Mouse (Mus musculus) C2C12 (cell line): ENCODE data around the gene Dscaml1. TPM values are rescaled to one million over a fixed set of nuclear protein-coding genes. Genes with fewer than 3 reads are reported as not detected.

ENCODE experiments used
- H3K27me3 ChIP-seq: one replicate; pipeline ENCODE4 v1.6.1; 2011; ENCODE audit not compliant: control insufficient read depth, insufficient read depth, insufficient read length
- H3K36me3 ChIP-seq: one replicate; pipeline ENCODE4 v1.6.1; 2011; ENCODE audit not compliant: control insufficient read depth, insufficient read depth
- H3K4me3 ChIP-seq: one replicate; pipeline ENCODE4 v1.5.1; 2011; ENCODE audit warnings: mild to moderate bottlenecking, control low read depth; ENCODE audit not compliant: poor library complexity, insufficient read depth, severe bottlenecking
- H3K79me2 ChIP-seq: one replicate; pipeline ENCODE4 v1.6.1; 2011; ENCODE audit not compliant: control insufficient read depth, insufficient read depth
- H3K79me3 ChIP-seq: one replicate; pipeline ENCODE4 v1.6.1; 2011; ENCODE audit warnings: low read depth, control low read depth
- H3ac ChIP-seq: one replicate; pipeline ENCODE3; 2011; ENCODE audit warnings: low read depth; ENCODE audit not compliant: control insufficient read depth, insufficient read length
- CEBPB ChIP-seq: IDR thresholded peaks from one replicate; pipeline ENCODE4 v1.6.1; 2011; ENCODE audit warnings: low read depth, mild to moderate bottlenecking, control low read depth, moderate library complexity
- CTCF ChIP-seq: IDR thresholded peaks from one replicate; pipeline ENCODE4 v1.5.1; 2011; ENCODE audit not compliant: control insufficient read depth, insufficient read depth, insufficient read length
- FOSL1 ChIP-seq: IDR thresholded peaks from one replicate; pipeline ENCODE4 v1.8.0; 2011; ENCODE audit warnings: mild to moderate bottlenecking, low read length; ENCODE audit not compliant: poor library complexity, insufficient read depth, severe bottlenecking
- MAX ChIP-seq: IDR thresholded peaks from one replicate; pipeline ENCODE4 v1.6.1; 2011; ENCODE audit warnings: mild to moderate bottlenecking, control low read depth
- MYOD1 ChIP-seq: IDR thresholded peaks from one replicate; pipeline ENCODE4 v1.6.1; 2011; ENCODE audit warnings: low read depth; ENCODE audit not compliant: control insufficient read depth, insufficient read length
- MYOG ChIP-seq: IDR thresholded peaks from one replicate; pipeline ENCODE4 v1.6.1; 2011; ENCODE audit not compliant: control insufficient read depth, insufficient read length; ENCODE audit errors: extremely low read depth
- USF1 ChIP-seq: IDR thresholded peaks from one replicate; pipeline ENCODE4 v1.6.1; 2011; ENCODE audit warnings: low read depth, mild to moderate bottlenecking, control low read depth, moderate library complexity
- polyA plus RNA-seq: library from polyadenylated mRNA; unstranded; fragments of >200 nt; fragmentation: generic; extraction: Trizol; gene quantifications from one replicate; pipeline ENCODE4 v1.2.1, GENCODE M21; 2012; ENCODE audit warnings: missing spikeins

Dscaml1 gene
- polyA plus RNA-seq, 1 experiment, result not detected

- TF ChIP-seq FOSL1 (no peak), CEBPB (no peak), CTCF (no peak)
Measured at GRCm38 (mm10) chr9:45710300-45710699, 283.9 kb downstream of the Dscaml1 start.

GRCm38 (mm10) chr9:45715387-45715786 lies 289.0 kb downstream of the Dscaml1 start:
- Histone ChIP-seq H3K79me3 (no peaks in the 10 kb centered on the region), H3K27me3 (peaks cover 6% of the 10 kb centered on the region), H3K4me3 (no peak overlapping the region), H3ac (no peak overlapping the region), H3K36me3 (no peaks in the 10 kb centered on the region), H3K79me2 (no peaks in the 10 kb centered on the region)
- TF ChIP-seq MAX (no peak), CEBPB (no peak), USF1 (no peak), CTCF (no peak), MYOD1 (no peak), FOSL1 (no peak), MYOG (no peak)

More at GRCm38 (mm10) chr9:45710300-45710699, 283.9 kb downstream of the Dscaml1 start:
- Histone ChIP-seq H3ac (no peak overlapping the region), H3K79me3 (no peaks in the 10 kb centered on the region), H3K36me3 (no peaks in the 10 kb centered on the region), H3K79me2 (no peaks in the 10 kb centered on the region), H3K27me3 (peaks cover 19% of the 10 kb centered on the region), H3K4me3 (no peak overlapping the region)

- H3K36me3 ChIP-seq, result no peaks in the 10 kb centered on the region
- TF ChIP-seq CEBPB (no peak), MYOG (no peak), USF1 (no peak), FOSL1 (no peak), MAX (no peak), MYOD1 (no peak), CTCF (no peak)
- no peaks in the 10 kb centered on the region for H3K79me3 ChIP-seq
- H3K4me3 ChIP-seq, result no peak overlapping the region
- no peak overlapping the region for H3ac ChIP-seq
- peaks cover 10% of the 10 kb centered on the region for H3K27me3 ChIP-seq
- no peaks in the 10 kb centered on the region for H3K79me2 ChIP-seq
Measured at GRCm38 (mm10) chr9:45719997-45720396, 293.6 kb downstream of the Dscaml1 start.

GRCm38 (mm10) chr9:45731851-45732250 lies 305.4 kb downstream of the Dscaml1 start:
- no peak overlapping the region for H3ac ChIP-seq
- no peaks in the 10 kb centered on the region for H3K79me2 ChIP-seq
- TF ChIP-seq USF1, result no peak
- TF ChIP-seq MYOG, result no peak
- no peak for TF ChIP-seq FOSL1
- no peak for TF ChIP-seq MYOD1
- no peak for TF ChIP-seq MAX
- no peak for TF ChIP-seq CTCF
- no peak for TF ChIP-seq CEBPB
- H3K36me3 ChIP-seq, result no peaks in the 10 kb centered on the region
- peaks cover 4% of the 10 kb centered on the region for H3K27me3 ChIP-seq
- H3K79me3 ChIP-seq, result no peaks in the 10 kb centered on the region
- H3K4me3 ChIP-seq, result no peak overlapping the region

- Histone ChIP-seq H3K4me3 (no peak overlapping the region), H3K79me3 (no peaks in the 10 kb centered on the region), H3ac (no peak overlapping the region), H3K79me2 (no peaks in the 10 kb centered on the region), H3K36me3 (no peaks in the 10 kb centered on the region), H3K27me3 (peaks cover 4% of the 10 kb centered on the region)
- TF ChIP-seq CEBPB, result no peak
- no peak for TF ChIP-seq MAX
- no peak for TF ChIP-seq CTCF
- no peak for TF ChIP-seq MYOD1
- TF ChIP-seq MYOG, result no peak
- TF ChIP-seq USF1, result no peak
- no peak for TF ChIP-seq FOSL1
Measured at GRCm38 (mm10) chr9:45733246-45733645, 306.8 kb downstream of the Dscaml1 start.

- no peaks in the 10 kb centered on the region for H3K36me3 ChIP-seq
- peaks cover 47% of the 10 kb centered on the region for H3K27me3 ChIP-seq
- no peak overlapping the region for H3ac ChIP-seq
- no peaks in the 10 kb centered on the region for H3K79me2 ChIP-seq
- H3K4me3 ChIP-seq, result no peak overlapping the region
- TF ChIP-seq MAX (no peak), FOSL1 (no peak), USF1 (no peak), MYOD1 (no peak), CTCF (no peak), MYOG (no peak), CEBPB (no peak)
- H3K79me3 ChIP-seq, result no peaks in the 10 kb centered on the region
Measured at GRCm38 (mm10) chr9:45739001-45739701, 312.7 kb downstream of the Dscaml1 start.
